Mouse (Mus musculus): ENCODE data around the gene Keap1. TPM values are rescaled to one million over a fixed set of nuclear protein-coding genes. Genes with fewer than 3 reads are reported as not detected.
A peak's percentile ranks its signal among the peaks of the same experiment; 100 is the strongest.
"Not testable (repeated sequence)": the region's sequence is repeated elsewhere in the genome, so short reads cannot be mapped to it uniquely, and the experiment has no call there.

The Keap1 gene
- polyA plus RNA-seq, 1 experiment from 2014 or later: 78.5 TPM

GRCm38 (mm10) chr9:21265611-21266010 lies 26.4 kb upstream of the Keap1 start:
- H3K27me3 ChIP-seq (replicated peaks; ENCODE audit: control insufficient read depth, insufficient read depth, low read length): no peaks in the 10 kb centered on the region
- H3K36me3 ChIP-seq (ENCODE audit: control insufficient read depth, insufficient read depth): peaks cover 6% of the 10 kb centered on the region; the same call in 1 of the 2 replicates
- H3K9me3 ChIP-seq (ENCODE audit: control insufficient read depth, low read length): no peaks in the 10 kb centered on the region
- H3K27ac ChIP-seq (ENCODE audit: low read length): peak overlapping the region; percentile 49; the same call in 1 of the 2 replicates
- H3K9ac ChIP-seq (replicated peaks; ENCODE audit: low read depth, low read length): peak overlapping the region; percentile 76
- WGBS: 5% methylated on average over 11 of the region's 11 CpGs
- H3K4me2 ChIP-seq (ENCODE audit: low read length): peak overlapping the region; percentile 84
- no peak for ATAC-seq
- H3K4me3 ChIP-seq (replicated peaks; ENCODE audit: low read length): peak overlapping the region; percentile 63
- H3K4me1 ChIP-seq (replicated peaks; ENCODE audit: control insufficient read depth, insufficient read depth, low read length): peaks cover 18% of the 10 kb centered on the region

- WGBS: 0% methylated on average over 45 of the region's 49 CpGs
- ATAC-seq: peak; percentile 98
Observed at GRCm38 (mm10) chr9:21265000-21265561, 25.9 kb upstream of the Keap1 start, which contains the start of gene Atg4d. Atg4d (plus strand) TSS chr9:21265293.

GRCm38 (mm10) chr9:21264272-21264999 lies 25.3 kb upstream of the Keap1 start:
- Histone ChIP-seq H3K36me3 (ENCODE audit: control insufficient read depth, insufficient read depth) (peaks cover 6% of the 10 kb centered on the region; the same call in 1 of the 2 replicates), H3K27me3 (replicated peaks; ENCODE audit: control insufficient read depth, insufficient read depth, low read length) (no peaks in the 10 kb centered on the region), H3K9ac (replicated peaks; ENCODE audit: low read depth, low read length) (peak overlapping the region; percentile 76), H3K4me1 (replicated peaks; ENCODE audit: control insufficient read depth, insufficient read depth, low read length) (peaks cover 18% of the 10 kb centered on the region), H3K9me3 (ENCODE audit: control insufficient read depth, low read length) (no peaks in the 10 kb centered on the region), H3K4me3 (replicated peaks; ENCODE audit: low read length) (peak overlapping the region; percentile 63), H3K27ac (ENCODE audit: low read length) (peak overlapping the region; percentile 55; the same call in 1 of the 2 replicates), H3K4me2 (ENCODE audit: low read length) (peak overlapping the region; percentile 72)
- 16% methylated on average over 17 of the region's 17 CpGs for WGBS
- ATAC-seq: no peak; the same call in 1 of the 2 replicates

More at GRCm38 (mm10) chr9:21265000-21265561, 25.9 kb upstream of the Keap1 start, which contains the start of gene Atg4d:
- Histone ChIP-seq H3K4me1 (replicated peaks; ENCODE audit: control insufficient read depth, insufficient read depth, low read length) (peaks cover 18% of the 10 kb centered on the region), H3K4me2 (ENCODE audit: low read length) (peak within 1 kb of the TSS; percentile 84), H3K9ac (replicated peaks; ENCODE audit: low read depth, low read length) (peak within 1 kb of the TSS; percentile 76), H3K9me3 (ENCODE audit: control insufficient read depth, low read length) (no peaks in the 10 kb centered on the region), H3K4me3 (replicated peaks; ENCODE audit: low read length) (peak within 1 kb of the TSS; percentile 63), H3K36me3 (ENCODE audit: control insufficient read depth, insufficient read depth) (peaks cover 6% of the 10 kb centered on the region; the same call in 1 of the 2 replicates), H3K27ac (ENCODE audit: low read length) (peak within 1 kb of the TSS; percentile 55), H3K27me3 (replicated peaks; ENCODE audit: control insufficient read depth, insufficient read depth, low read length) (no peaks in the 10 kb centered on the region)

- no peak overlapping the region for H3K4me3 ChIP-seq (replicated peaks; ENCODE audit: low read length)
- no peaks in the 10 kb centered on the region for H3K36me3 ChIP-seq (ENCODE audit: control insufficient read depth, insufficient read depth)
- no peaks in the 10 kb centered on the region for H3K27me3 ChIP-seq (replicated peaks; ENCODE audit: control insufficient read depth, insufficient read depth, low read length)
- H3K4me1 ChIP-seq (replicated peaks; ENCODE audit: control insufficient read depth, insufficient read depth, low read length): peaks cover 16% of the 10 kb centered on the region
- ATAC-seq: no peak
- WGBS: 62% methylated on average over 2 of the region's 2 CpGs
- H3K9me3 ChIP-seq (ENCODE audit: control insufficient read depth, low read length): no peaks in the 10 kb centered on the region
- no peak overlapping the region for H3K27ac ChIP-seq (ENCODE audit: low read length)
- H3K4me2 ChIP-seq (ENCODE audit: low read length): no peak overlapping the region
- no peak overlapping the region for H3K9ac ChIP-seq (replicated peaks; ENCODE audit: low read depth, low read length)
Observed at GRCm38 (mm10) chr9:21261831-21262230, 22.7 kb upstream of the Keap1 start.

- no peak for ATAC-seq
- Histone ChIP-seq H3K9ac (replicated peaks; ENCODE audit: low read depth, low read length) (no peak overlapping the region), H3K4me1 (replicated peaks; ENCODE audit: control insufficient read depth, insufficient read depth, low read length) (peaks cover 4% of the 10 kb centered on the region), H3K4me3 (replicated peaks; ENCODE audit: low read length) (no peak overlapping the region), H3K9me3 (ENCODE audit: control insufficient read depth, low read length) (no peaks in the 10 kb centered on the region), H3K27me3 (replicated peaks; ENCODE audit: control insufficient read depth, insufficient read depth, low read length) (no peaks in the 10 kb centered on the region), H3K36me3 (ENCODE audit: control insufficient read depth, insufficient read depth) (no peaks in the 10 kb centered on the region), H3K4me2 (ENCODE audit: low read length) (no peak overlapping the region), H3K27ac (ENCODE audit: low read length) (no peak overlapping the region)
- 77% methylated on average over 6 of the region's 6 CpGs for WGBS
Observed at GRCm38 (mm10) chr9:21260491-21261040, 21.4 kb upstream of the Keap1 start.

- not testable (repeated sequence) for H3K9ac ChIP-seq (replicated peaks; ENCODE audit: low read depth, low read length)
Observed at GRCm38 (mm10) chr9:21256349-21256748, 17.2 kb upstream of the Keap1 start.

GRCm38 (mm10) chr9:21254690-21255089 lies 15.5 kb upstream of the Keap1 start:
- Histone ChIP-seq H3K9ac (replicated peaks; ENCODE audit: low read depth, low read length) (no peak overlapping the region), H3K36me3 (ENCODE audit: control insufficient read depth, insufficient read depth) (no peaks in the 10 kb centered on the region), H3K9me3 (ENCODE audit: control insufficient read depth, low read length) (no peaks in the 10 kb centered on the region), H3K4me1 (replicated peaks; ENCODE audit: control insufficient read depth, insufficient read depth, low read length) (no peaks in the 10 kb centered on the region), H3K27ac (ENCODE audit: low read length) (no peak overlapping the region), H3K4me3 (replicated peaks; ENCODE audit: low read length) (no peak overlapping the region), H3K4me2 (ENCODE audit: low read length) (no peak overlapping the region), H3K27me3 (replicated peaks; ENCODE audit: control insufficient read depth, insufficient read depth, low read length) (peaks cover 6% of the 10 kb centered on the region)
- no peak for ATAC-seq

More at GRCm38 (mm10) chr9:21256349-21256748, 17.2 kb upstream of the Keap1 start:
- not testable (repeated sequence) for H3K9me3 ChIP-seq (ENCODE audit: control insufficient read depth, low read length); H3K27me3 ChIP-seq (replicated peaks; ENCODE audit: control insufficient read depth, insufficient read depth, low read length); H3K4me2 ChIP-seq (ENCODE audit: low read length); H3K4me3 ChIP-seq (replicated peaks; ENCODE audit: low read length); H3K4me1 ChIP-seq (replicated peaks; ENCODE audit: control insufficient read depth, insufficient read depth, low read length); ATAC-seq; H3K27ac ChIP-seq (ENCODE audit: low read length); H3K36me3 ChIP-seq (ENCODE audit: control insufficient read depth, insufficient read depth)
- WGBS: 75% methylated on average over 4 of the region's 4 CpGs

GRCm38 (mm10) chr9:21251116-21251735 lies 12.1 kb upstream of the Keap1 start:
- Histone ChIP-seq H3K9ac (replicated peaks; ENCODE audit: low read depth, low read length) (no peak overlapping the region), H3K27me3 (replicated peaks; ENCODE audit: control insufficient read depth, insufficient read depth, low read length) (peaks cover 35% of the 10 kb centered on the region), H3K27ac (ENCODE audit: low read length) (no peak overlapping the region), H3K36me3 (ENCODE audit: control insufficient read depth, insufficient read depth) (no peaks in the 10 kb centered on the region), H3K4me1 (replicated peaks; ENCODE audit: control insufficient read depth, insufficient read depth, low read length) (0 out of 2 replicates have a peak, but pooled peaks cover 4% of the 10 kb centered on the region), H3K4me2 (ENCODE audit: low read length) (no peak overlapping the region), H3K9me3 (ENCODE audit: control insufficient read depth, low read length) (no peaks in the 10 kb centered on the region), H3K4me3 (replicated peaks; ENCODE audit: low read length) (no peak overlapping the region)
- WGBS: 81% methylated on average over 13 of the region's 13 CpGs
- ATAC-seq: no peak

GRCm38 (mm10) chr9:21250509-21250908 lies 11.3 kb upstream of the Keap1 start:
- no peak overlapping the region for H3K4me2 ChIP-seq (ENCODE audit: low read length)
- H3K9me3 ChIP-seq (ENCODE audit: control insufficient read depth, low read length): no peaks in the 10 kb centered on the region
- H3K4me1 ChIP-seq (replicated peaks; ENCODE audit: control insufficient read depth, insufficient read depth, low read length): 0 out of 2 replicates have a peak, but pooled peaks cover 4% of the 10 kb centered on the region
- no peak overlapping the region for H3K27ac ChIP-seq (ENCODE audit: low read length)
- 49% methylated on average over 2 of the region's 2 CpGs for WGBS
- H3K27me3 ChIP-seq (replicated peaks; ENCODE audit: control insufficient read depth, insufficient read depth, low read length): peaks cover 41% of the 10 kb centered on the region
- H3K4me3 ChIP-seq (replicated peaks; ENCODE audit: low read length): no peak overlapping the region
- no peak for ATAC-seq
- H3K9ac ChIP-seq (replicated peaks; ENCODE audit: low read depth, low read length): no peak overlapping the region
- no peaks in the 10 kb centered on the region for H3K36me3 ChIP-seq (ENCODE audit: control insufficient read depth, insufficient read depth)

Measured in forebrain, embryonic 16.5 days (tissue).